Mouse (Mus musculus) heart, adult 9 months (tissue): Measurements from ENCODE around the gene Zmiz1.

ENCODE experiments used
- DNase-seq, 2 experiments: peaks; one replicate each; pipeline ENCODE4 v3.0.0; 2022; ENCODE audit warnings: low spot score in 2 of 2

The Zmiz1 gene

DNA sequence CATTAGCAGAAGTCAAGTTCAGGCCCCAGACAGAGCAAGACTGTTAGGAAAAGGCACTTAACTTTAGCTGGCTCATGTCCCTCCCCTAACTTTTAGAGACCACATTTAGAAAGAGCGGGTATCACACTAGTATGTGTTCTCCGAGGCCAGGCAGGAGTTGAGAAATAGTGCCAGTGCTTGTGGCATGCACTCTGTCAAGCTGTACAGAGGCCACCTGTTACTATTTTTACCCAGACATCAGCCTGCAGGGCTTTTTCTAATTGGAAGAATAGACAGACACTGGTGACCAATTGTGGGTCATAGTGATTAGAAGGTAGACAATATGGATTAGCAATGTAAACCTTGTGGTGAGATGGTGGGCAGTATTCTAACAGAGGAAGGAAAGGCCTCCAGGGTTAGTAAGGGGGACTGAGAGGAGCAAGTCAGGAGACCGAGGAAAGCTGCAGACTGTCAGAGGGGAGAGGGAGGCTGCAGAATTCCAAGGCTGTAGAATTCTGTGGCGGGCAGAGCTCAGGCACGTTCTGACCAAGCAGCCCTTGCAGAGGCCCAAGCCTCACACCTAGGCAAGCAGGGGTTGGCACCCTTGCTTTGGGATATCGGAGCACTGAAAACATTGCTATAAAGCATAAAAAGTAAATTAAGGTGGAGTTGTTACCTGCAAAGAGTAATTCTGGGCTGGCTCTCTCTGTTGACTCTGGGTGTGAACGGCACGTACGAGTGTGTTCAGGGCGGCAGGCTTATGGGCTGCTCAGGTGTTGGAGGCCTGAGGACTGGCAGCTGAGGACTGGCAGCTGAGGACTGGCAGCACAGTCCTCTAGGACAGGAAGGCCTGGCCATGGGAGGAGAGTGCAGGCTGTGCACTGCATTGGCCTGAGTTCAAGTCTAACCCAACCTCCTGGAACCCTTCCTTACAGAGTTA is 228.3 kb downstream of the Zmiz1 start:
- DNase-seq: peak in 1 of 2 experiments; percentile 58

DNA sequence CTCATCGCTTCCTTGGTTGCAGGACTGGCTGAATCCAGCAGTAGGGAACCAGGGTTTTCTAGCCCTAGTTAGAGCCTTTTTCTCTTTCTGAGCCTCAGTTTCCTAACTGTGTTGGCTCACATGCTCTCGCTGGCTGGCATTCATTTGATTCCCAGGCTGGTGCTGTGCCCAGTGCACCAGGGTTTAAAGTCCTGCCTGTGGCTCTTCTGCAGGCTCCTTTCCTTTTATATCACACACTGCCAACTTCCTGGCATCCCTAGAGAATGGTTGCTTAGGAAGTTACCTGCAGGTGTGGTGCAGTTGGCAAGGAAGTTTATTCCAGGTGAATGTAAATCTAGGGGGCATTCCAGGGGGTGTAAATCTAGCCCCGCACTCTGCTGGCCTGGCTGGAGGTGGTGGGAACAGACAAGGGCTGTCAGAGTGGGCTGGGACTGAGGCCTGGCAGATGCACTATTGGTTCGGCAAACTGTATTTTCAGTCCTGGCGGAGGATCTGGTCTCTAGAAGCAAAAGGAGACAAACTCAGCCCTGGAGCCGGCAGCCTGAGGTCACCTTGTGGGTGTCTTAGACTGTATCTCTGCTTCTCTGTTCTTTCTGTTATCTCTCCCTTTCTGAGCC is 234.4 kb downstream of the Zmiz1 start:
- peak in 1 of 2 experiments; percentile 21 for DNase-seq

DNA sequence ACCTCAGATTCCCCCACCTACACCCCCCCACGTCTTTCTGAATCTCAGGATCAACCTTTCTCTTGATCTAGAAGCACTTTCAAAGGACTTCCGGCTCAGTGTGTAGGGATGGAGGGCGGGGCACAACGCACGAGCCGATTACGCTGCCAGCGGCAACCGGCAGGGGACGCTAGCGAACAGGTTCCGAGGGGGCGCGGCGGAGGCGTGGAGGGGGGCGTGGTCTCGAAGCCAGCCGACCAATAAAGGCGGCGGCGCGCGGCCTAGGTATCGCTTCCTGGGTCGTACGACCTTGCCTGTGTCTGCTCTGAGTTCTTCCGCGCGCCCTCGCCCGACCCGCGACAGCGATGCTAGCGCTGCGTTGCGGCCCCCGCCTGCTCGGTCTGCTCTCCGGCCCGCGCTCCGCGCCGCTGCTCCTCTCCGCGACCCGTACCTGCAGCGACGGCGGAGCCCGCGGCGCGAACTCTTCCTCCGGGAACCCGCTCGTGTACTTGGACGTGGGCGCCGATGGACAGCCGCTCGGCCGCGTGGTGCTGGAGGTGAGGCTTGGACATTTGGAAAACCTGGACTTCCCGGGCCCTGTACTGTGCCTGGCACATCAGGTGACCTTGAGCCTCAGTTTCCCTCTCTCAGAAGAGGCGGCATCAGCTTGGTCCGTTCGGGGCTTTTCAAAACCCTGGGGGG is 235.0 kb downstream of the Zmiz1 start, which contains the start of gene Ppif:
Gene Ppif, plus strand, starts transcription at position 267 of the 681 bp plus-strand sequence.
- DNase-seq: peak; percentile 89 to 93

DNA sequence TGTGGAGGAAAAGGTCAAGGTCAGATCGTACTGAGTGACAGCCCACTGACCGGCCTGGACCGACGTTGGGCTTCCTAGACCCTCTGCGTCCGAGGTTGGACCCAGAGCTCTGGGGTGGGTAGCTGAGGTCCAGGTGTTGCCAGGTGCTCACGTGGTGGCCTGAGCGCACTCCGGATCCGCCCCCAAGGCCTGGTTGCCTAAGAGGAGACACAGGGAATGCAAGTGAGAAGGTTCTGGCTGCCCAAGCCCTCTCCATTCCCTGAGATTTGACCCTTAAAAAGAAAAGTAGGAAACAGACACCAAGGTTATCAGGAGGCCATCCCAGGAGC is 235.5 kb downstream of the Zmiz1 start:
- no peak for DNase-seq

DNA sequence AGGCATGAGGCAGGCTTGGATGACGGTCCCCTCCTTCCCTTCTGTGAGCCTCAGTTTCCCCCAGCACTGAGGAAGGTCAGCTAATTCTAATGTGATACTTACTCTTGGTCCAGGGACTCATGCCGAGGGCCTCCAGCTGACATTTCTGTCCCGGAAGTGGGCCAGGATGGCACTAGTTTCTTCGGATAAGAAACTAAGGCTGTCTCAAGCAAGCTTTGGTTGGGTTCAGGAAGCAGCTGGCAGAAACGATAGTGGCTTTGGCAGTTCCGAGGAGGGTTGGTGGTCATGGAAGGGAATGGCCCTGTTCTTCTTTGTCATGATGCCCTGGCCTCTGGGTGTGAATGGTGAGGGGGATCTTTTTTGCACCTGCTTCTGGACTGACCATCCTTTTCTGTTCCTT is 236.1 kb downstream of the Zmiz1 start:
- DNase-seq: no peak

DNA sequence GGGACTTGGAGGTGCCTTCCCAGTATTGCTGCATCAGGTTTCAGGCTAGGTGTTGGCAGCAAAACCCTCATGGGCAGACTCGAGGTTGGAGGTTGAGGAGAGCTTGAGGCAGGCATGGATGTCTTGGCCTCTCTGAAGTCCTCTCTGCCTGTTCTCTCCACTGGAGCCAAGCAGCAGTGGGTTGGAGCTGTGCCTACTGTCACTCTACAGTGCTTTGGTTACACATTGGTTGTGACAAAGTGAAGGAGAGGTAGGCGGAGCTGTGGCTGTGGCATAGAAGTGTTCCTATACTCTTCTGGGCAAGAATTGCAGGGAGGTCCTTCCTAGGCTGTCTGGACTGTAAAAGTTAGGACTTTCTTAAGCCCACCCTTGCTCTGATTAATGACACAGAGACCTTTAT is 237.4 kb downstream of the Zmiz1 start:
- peak in 1 of 2 experiments; percentile 40 for DNase-seq

DNA sequence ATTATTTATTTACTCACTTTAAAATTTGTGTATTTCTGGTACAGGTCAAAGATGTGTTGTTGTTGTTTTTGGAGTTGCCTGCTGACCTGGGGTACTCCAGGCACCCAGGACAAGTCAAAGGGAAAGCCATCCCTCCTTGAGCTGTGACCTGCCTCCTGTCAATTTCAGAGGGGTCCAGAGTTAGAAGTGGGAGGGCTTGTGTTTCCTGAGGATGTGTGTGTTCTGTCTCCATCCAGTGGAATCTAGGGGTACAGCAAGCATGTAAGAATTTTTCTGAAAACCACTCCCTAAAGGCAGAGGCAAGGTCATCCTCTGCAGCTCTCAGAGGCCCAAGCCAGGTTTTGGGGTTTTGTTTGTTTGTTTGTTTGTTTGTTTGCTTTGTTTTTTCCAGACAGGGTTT is 243.0 kb downstream of the Zmiz1 start:
- no peak for DNase-seq

DNA sequence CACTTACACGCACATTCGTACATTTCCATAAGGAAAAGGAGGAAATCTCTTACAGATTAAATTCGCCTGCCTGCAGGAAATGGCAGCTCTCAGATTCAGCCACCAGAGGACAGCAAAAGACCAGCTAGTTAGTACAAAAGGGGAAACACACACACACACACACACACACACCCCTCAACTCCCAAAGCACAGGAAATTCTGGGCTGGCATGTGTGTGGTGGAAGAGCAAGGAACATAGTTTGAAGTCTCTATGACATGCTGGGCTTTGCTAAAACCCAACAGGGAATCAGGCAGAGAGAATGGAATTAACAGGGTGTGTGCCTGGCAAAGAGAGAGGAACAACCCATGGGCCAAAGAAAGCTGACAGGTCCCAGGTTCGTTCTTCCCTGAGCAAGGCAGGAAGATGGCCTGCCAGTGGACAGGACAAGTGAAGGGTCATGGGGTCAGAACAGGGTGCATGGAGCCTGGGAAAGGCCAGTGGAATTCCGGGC is 248.8 kb downstream of the Zmiz1 start:
- peak; percentile 61 to 68 for DNase-seq

DNA sequence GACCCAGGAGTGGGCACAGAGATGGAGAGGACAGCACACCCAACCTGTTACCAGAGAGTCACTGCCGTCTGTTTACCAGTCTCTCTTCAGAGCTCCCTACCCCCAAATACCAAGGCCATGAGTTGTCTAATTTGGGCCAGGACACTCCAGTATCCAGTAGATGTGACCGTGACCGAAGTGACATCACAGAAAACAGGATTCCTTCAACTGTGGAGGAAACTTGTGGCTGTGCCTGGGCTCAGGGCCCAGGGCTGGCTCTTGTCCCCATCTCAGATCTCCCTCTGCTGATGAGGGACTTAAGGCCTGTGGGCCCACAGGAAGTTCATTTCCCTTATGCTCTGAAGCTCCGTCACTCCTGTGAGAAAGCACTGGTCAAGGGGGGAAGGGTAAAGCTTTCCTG is 249.5 kb downstream of the Zmiz1 start:
- peak; percentile 86 to 92 for DNase-seq

DNA sequence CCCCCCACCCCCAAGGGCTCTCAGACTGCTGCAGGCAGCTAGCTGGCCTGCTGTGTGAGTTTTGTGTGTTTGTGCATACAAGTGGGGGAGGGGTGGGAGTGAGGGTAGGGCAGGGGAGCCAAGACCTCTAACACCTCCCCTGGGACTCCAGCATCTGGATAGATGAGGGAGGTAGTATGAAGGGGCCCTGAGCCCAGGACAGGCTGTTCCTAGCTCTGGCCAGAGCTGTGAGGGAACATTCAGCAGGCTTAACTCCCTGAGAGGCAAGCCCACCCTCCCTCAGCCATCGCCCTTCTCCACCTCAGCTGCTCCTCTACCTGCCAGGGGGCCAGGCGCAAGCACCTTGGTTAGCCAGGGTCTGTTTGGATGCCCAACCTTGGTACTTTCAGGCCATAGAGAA is 249.9 kb downstream of the Zmiz1 start:
- peak; percentile 56 to 84 for DNase-seq

DNA sequence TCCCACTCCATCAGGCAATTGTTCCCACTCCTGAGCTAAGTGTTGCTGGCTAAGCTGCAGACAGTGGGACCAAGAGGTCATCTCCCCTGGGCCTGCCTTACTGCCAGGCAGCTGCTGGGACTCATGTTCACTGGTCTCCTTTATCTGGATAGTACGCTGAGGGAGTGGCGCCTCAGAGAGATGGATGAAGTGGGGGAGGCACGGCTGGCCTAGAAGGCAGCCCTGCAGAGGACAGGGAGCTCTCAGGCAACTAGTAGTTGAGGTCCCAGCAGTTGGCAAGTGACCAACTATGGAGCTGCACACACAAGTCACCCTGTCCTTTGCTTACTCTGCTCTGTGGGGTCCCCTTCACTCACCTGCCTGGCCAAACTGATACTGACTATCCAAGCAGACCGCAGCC is 251.1 kb downstream of the Zmiz1 start:
- DNase-seq: peak; percentile 65 to 73

DNA sequence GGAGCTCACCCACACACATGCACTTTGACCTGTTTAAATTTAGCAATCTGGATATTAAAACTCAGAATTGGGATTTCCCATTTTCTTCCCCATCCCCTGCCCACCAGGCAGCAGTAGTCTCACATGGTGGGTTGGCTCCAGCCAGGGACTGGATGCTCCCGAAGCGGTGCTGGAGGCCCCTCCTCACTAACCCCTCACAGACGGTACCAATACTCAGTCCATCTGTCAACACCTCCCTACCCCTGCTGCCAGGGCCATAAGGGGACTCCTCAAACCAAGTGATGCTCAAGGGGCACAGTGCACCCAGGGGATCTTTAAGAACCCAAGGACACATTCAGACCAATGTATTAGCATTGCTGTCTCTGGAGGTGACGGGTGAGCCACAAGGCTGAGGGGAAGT is 251.7 kb downstream of the Zmiz1 start:
- DNase-seq: no peak

DNA sequence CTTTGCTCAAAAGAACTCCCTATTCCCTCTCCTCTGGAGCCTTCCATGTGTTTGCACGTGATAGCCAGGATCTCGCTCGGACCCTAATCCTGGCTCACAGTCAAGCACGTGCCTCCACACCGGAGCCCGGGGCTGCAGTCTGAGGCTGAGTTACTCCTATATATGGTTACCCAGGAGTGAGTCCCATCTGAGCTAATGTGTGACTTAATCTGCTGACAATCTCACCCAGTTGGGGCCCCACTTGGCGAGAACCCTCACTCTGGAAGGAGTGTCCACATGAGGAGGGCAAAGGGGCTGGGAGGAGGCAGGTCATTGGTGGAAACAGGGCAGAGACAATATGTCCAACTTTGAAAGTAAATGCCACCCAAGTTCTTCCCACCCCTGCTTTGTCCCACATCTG is 252.2 kb downstream of the Zmiz1 start:
- DNase-seq: no peak

DNA sequence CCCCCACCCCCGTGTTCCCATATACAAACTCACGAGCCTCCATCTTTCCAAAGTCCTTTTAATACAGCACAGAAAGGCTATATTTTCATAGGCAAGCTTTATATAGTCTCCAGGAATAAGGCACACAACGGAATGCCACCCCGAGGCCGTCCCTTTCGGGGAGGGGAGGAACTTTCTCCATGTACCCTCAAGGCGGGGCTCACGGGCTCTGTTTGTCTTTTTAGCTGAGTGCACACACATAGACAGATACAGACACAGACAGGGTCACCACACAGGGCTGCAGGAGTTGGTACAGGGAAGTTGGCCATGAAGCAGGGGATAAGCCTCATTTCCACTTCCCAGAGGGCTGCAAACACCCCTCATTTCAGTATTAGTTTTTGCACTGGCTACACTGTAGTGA is 252.6 kb downstream of the Zmiz1 start:
- no peak for DNase-seq

DNA sequence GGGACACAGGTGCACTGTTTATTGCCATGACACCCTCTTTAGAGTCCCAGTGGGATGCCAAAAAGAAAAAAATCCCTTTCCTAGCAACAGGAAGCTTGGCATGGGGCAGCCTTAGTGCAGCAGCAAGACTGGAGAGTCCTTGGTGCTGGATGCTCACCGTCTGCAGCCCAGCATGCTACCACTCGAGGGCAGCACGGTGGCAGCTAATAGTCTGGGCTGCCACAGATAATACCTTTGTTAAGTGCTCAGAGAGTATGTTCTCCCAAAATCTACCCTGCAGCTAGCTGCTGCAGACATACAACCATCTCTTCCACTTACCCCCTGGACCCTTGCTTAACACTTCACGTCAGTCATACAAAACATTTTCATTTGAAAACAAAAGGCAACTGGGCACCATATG is 254.5 kb downstream of the Zmiz1 start:
- DNase-seq: no peak
